Mouse (Mus musculus): ENCODE data around the gene Hes3.
A peak's percentile ranks its signal among the peaks of the same experiment; 100 is the strongest.

The Hes3 gene

DNA sequence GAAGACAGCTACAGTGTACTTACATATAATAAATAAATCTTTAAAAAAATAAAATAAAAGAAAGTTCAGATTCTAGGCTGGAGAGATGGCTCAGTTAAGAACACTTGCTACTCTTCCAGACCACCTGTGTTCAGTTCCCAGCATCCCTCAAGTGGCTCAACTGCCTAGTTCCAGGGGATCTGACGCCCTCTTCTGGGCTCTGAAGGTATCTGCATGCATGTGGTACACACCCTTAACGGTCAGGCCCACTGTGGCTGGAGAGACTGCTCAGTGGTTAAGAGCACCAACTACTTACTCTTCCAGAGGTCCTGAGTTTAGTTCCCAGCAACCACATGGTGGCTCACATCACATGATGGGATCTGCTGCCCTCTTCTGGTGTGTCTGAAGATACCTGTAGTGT, 13.5 kb downstream of the Hes3 start:
- no peak for DNase-seq

DNA sequence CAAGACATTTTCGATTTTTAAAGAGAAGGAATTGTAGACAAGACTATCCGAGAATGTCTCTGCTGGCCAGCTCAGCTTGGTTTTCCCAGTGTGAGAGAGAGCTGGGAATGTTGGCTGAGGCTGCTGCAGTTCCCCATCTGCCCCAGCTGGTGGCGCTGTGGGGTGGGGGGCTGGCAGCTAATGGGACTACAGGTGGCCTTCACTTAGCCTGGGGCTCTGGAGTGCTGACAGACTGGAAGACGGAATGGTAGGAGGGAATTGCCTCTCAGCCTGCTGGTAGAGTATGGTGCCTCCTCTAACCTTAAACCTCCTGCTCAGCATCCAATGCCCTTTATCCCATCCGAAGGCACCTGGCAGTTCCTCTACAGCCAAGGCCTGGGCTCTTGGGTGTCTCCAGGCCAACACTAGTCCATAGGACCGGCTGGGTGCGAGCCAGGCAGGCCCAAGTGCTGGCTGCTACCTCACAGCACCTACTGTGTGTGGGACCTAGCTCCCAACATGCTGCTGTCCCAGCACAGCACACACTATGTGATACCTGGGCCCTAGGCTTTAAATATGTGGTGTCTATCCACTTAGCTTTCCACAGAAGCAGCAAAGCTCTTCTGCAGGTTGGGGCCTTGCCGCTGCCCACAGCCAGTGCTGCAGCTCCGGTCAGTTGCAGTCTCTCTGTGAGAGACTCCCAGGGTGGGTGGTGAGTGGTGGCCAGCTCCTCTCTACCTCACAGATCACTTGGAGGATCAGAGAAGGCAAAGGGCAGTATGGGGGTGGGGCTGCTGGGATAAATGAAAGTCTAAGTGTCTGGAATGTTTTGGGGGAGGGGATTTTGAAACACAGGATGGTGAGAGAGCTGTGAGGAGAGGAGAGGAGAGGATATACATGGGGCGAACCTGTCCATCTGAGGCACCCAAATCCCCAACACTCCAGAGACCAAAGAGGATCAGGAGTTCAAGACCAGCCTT, 14.8 kb downstream of the Hes3 start:
- DNase-seq, result peak; percentile 35

DNA sequence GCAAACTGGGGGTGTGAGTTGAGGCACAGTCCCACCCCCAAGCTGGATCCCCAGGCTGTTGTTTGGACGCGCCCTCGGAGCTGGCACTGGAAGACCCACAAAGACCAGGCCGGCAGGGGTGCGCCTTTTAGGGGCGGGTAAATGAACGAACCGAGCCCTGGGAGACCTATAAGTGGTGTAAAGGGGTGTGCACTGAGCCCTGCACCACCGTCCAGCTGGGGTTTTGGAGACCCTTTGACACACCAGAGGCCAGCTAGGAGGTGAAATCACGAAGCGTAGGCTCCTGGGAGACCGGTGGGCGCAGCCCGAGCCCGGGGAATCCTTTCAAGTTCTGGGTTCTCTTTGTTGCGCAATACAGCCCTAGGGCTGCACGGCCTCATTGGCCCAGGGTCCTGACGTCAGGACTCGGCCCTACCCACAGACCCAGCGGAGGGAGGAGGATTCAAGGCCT, 16.8 kb downstream of the Hes3 start:
- DNase-seq, result peak; percentile 69

DNA sequence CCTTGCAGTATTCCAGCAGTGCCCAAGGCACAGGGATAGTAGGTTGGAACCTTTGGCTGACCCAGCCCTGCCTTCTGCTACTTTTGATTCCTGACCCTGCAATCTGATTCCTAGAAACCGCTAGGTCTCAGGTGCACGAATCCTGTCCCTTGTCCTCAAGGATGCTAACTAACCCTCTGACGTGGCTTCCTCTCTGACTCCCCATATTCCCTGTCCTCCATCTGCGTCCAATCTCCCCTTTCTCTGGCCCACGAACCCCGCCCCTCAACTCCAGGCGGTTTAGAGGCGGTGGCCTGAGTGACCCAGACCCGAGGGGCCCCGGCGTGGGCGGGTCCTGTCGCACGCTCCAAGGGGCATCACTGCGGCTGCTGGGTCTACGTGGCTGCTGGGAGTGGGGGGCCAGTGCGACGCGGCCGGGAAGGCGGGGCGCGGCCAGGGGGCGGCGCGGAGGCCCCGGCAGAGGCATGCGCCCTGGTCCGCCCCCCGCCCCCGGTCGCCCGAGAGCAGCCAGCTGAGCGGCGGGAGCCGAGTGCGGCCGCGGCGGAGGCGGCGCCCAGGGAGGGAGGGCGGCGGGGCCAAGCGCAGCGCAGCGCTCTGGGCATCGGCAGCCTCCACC, 17.7 kb downstream of the Hes3 start, which contains the start of gene Gpr153:
TSS of gene Gpr153 (plus strand) at position 612 of the 616 bp plus-strand sequence.
- peak; percentile 80 for DNase-seq

GRCm38 (mm10) chr4:152273191-152273590, 18.3 kb downstream of the Hes3 start:
- no peak for DNase-seq

GRCm38 (mm10) chr4:152272449-152273049, 18.9 kb downstream of the Hes3 start:
- DNase-seq, result peak; percentile 65

DNA sequence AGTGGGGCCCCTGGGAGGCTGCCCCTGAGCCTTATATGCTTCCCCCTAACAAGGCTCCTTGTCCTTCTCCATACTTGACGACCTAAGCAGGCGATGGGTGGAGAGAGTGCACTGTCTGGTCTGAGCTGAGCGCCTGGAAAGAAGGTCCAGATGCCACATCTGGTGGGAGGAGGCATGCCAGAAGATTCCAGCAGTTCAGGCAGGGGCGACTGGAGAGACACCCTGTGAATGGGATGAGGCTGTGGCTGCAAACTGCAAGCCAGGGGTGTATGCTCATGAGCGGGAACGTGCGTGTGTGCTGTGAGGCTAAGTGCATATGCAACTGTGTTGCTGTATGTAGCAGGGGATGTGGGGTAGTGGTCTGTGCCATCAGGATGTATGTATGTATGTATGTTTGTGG, 19.5 kb downstream of the Hes3 start:
- no peak for DNase-seq

GRCm38 (mm10) chr4:152271334-152271733, 20.1 kb downstream of the Hes3 start:
- DNase-seq, result no peak

DNA sequence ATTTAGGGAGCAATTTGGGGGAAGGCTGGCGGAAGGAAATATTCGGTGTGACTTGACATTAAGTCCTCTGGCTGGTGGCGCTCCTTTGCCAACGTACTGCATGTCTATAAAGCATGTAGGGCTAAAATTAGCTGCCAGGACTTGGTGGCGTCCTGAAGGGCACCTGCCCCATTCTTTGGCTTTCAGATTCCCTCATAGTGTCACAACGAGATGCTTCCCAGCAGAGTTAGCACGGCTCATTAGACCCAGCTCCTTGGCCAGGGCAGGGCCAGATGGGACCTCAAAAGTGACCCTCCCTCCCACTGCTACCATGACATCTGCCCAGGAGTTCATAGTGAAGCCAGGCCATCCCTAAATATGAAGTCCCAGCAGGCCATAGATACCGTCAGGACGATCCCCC, 20.9 kb downstream of the Hes3 start:
- no peak for DNase-seq

DNA sequence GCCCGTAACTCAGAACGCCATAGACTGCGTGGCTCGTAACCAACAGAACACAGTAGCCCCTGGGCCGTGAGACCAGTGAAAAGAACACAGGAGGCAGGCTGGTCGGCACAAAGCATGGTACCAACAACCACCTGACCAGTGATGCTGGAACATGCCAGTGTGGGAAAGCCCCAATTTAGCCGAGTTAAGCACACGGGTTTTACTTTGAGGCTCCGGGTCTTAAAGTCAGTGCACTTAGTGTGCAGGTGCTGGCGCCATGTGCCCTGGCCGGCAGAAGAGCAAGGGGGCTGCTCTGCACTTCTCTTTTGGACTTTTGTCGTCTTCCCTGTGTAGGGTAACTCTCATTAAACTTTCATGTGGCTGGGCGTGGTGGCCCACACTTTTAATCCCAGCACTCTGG, 21.5 kb downstream of the Hes3 start:
- no peak for DNase-seq

- DNase-seq, result no peak
These were observed 23.6 kb downstream of the Hes3 start for GRCm38 (mm10) chr4:152267748-152268369.

GRCm38 (mm10) chr4:152266236-152266895, 25.1 kb downstream of the Hes3 start:
- no peak for DNase-seq

- DNase-seq, result no peak
These were observed 25.7 kb downstream of the Hes3 start for GRCm38 (mm10) chr4:152265791-152266190.

DNA sequence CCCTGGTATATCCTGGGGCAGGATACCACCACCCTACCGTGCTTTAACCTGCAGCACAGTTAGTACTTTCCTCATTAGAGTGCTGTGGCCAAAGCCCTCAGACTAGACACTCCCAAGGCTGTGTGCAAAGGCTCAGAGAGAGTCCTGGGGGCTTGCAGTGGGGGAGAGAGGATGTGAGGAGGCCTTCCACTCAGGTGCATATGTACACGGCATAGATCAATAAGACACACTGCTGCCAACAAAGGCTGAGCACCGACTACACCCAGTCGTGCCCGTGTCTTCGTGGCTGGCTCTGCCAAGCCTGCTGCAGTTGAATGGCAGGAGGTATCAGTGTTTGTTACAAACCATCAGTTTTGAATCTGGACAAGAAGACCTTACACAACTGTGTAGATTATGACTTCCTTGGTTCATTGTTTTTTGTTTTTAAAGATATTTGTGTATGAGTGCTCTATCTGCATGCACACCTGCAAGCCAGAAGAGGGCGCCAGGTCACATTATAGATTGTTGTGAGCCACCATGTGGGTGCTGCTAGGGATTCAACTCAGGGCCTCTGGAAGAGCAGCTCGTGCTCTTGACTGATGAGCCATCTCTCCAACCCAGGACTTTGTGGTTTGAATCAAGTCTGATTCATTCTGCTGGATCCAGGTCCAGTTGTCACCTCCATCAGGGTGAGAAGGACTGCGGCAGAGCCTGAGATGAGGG, 26.4 kb downstream of the Hes3 start:
- peak; percentile 34 for DNase-seq

- DNase-seq, result no peak
These were observed 27.3 kb downstream of the Hes3 start for GRCm38 (mm10) chr4:152264177-152264530.

- DNase-seq, result peak; percentile 65
These were observed 27.8 kb downstream of the Hes3 start for GRCm38 (mm10) chr4:152263512-152264176.

DNA sequence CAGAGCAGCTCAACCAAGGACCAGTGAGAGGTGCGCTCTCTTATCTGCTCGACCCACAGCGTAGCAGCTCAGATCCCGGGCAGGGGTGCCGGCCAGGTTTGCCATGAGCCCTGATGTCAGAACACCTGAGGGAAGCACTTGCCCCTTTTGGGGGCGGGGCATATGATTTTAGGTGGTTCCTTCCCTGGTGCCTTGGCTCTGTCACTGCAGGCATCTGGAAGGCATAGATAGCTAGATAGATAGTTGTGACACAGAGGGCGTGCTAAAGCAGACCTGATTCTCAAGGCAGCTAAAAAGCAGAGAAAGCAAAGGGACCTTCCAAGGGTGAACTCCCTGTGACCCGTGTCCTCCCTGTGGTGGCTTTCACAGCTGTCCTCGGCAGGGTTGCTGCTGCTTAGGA, 28.4 kb downstream of the Hes3 start:
- no peak for DNase-seq

- no peak for DNase-seq
These were observed 29.3 kb downstream of the Hes3 start for GRCm38 (mm10) chr4:152262187-152262586.

- no peak for DNase-seq
These were observed 31.0 kb downstream of the Hes3 start for GRCm38 (mm10) chr4:152260451-152260850.

DNA sequence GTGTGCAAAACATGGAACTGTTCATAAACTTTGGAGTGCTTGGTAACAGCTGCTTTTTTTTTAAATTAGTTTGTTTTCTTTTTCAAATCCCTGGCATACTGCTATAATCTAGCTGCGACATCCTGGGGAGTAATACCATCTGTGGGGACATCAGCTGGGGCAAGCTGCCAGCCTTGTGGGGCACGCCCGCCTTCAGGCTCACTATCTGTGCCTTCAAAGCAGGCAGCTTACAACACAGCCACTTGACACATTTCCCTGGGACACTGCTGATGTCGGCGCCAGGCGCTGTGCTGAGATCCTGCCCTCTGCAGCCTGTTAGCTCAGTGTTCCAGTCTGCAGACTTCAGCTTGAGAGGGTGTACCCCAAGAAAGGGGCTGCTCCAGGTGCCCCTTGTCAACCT, 34.4 kb downstream of the Hes3 start:
- DNase-seq, result no peak

DNA sequence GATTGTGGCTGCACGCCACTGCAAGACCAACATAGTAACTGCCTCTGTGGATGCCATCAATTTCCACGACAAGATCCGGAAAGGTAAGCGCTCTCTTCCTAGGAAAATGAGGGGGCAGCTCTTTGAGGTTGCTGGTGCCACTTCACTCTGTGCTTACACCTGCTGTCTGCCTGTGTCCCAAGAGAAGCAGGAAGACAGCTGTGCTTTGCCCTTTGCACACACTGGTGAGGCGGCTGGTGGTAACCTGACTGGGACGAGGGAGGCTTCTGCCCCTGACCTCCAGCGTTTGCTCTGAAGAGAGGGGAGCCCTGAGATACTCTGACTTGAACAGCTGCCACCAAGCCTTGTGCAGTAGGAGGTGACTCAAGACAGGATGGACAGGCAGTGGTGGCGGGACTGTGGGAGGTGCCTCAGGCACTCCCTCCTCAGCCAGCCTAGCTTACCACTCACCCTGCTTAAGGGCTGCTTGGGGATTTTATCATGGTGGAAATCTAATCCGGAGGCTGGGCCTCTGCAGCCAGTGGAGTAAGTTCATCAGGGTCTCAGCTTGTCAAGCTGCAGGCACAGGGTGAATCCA, 38.2 kb downstream of the Hes3 start:
- no peak for DNase-seq

Data from embryo, embryonic 11 days (tissue).